Mouse (Mus musculus) cerebellum, adult 2 months (tissue): ENCODE results near the gene Shld2.

ENCODE experiments used
- CTCF ChIP-seq: fragments of 200-500 bp; IDR thresholded peaks from 2 replicates; pipeline ENCODE4 v1.5.1; 2011; ENCODE audit warnings: low read depth, mild to moderate bottlenecking, control low read depth, low read length, moderate library complexity, borderline replicate concordance; ENCODE audit not compliant: insufficient read depth
- POLR2A ChIP-seq: fragments of 200-500 bp; IDR thresholded peaks from 2 replicates; pipeline ENCODE4 v1.6.1; 2011; ENCODE audit warnings: low read length, control low read depth, borderline replicate concordance; ENCODE audit not compliant: insufficient read depth

- no peak for TF ChIP-seq POLR2A
- TF ChIP-seq CTCF = no peak
These were observed 20.1 kb downstream of the Shld2 start for GRCm38 (mm10) chr14:34290229-34290628.
